In genomic region chr6:121063771-121064170, GRCm38 (mm10) we compare ENCODE assay signal across 9 mouse cellular contexts.
DNase-seq lines count a peak whose midpoint lies in the region; ATAC-seq and TF ChIP-seq lines count a peak whose summit lies in the region.
"Had no signal": no experiment of that assay in that cellular context is flagged by ENCODE, and none has a peak within 500 bp of the region (broad histone marks: within the 10 kb centered on the region; RNA-seq: fewer than 3 reads in every experiment).

No protein-coding gene starts in this region.

- no peaks in the 10 kb centered on the region for H3K9me3 ChIP-seq in forebrain, embryonic 12.5 days
- H3K9me3 ChIP-seq in kidney, embryonic 14.5 days (ENCODE audit: control insufficient read depth, low read length): no peaks in the 10 kb centered on the region
- no peaks in the 10 kb centered on the region for H3K9me3 ChIP-seq in midbrain, postnatal 0 days (ENCODE audit: low read length)
- H3K9me3 ChIP-seq: G1E had no signal

- H3K4me3 ChIP-seq in left cerebral cortex, adult 2 months: no peak overlapping the region
- no peak overlapping the region for H3K4me3 ChIP-seq in forebrain, embryonic 12.5 days (replicated peaks)
- H3K4me3 ChIP-seq in kidney, embryonic 14.5 days (ENCODE audit: low read length): no peak overlapping the region
- H3K4me3 ChIP-seq in midbrain, postnatal 0 days (ENCODE audit: low read depth, low read length): no peak overlapping the region

- H3K9ac ChIP-seq in forebrain, embryonic 12.5 days: no peak overlapping the region
- H3K9ac ChIP-seq in kidney, embryonic 14.5 days (ENCODE audit: low read depth, low read length): no peak overlapping the region; the same call in 1 of the 2 replicates
- peak overlapping the region; percentile 71 for H3K9ac ChIP-seq in midbrain, postnatal 0 days (replicated peaks; ENCODE audit: low read length, poor library complexity, severe bottlenecking)

- no peaks in the 10 kb centered on the region for H3K36me3 ChIP-seq in forebrain, embryonic 12.5 days (replicated peaks)
- no peaks in the 10 kb centered on the region for H3K36me3 ChIP-seq in kidney, embryonic 14.5 days (ENCODE audit: control insufficient read depth, insufficient read depth, low read length)
- H3K36me3 ChIP-seq in midbrain, postnatal 0 days (ENCODE audit: insufficient read depth, low read length): no peaks in the 10 kb centered on the region

- no peak for TF ChIP-seq CTCF in left cerebral cortex, adult 2 months (IDR thresholded peaks at IDR 0.05)
- TF ChIP-seq CTCF in midbrain, postnatal 0 days (IDR thresholded peaks at IDR 0.05): no peak

- H3K27ac ChIP-seq in left cerebral cortex, adult 2 months: peak overlapping the region; percentile 71
- peak overlapping the region; percentile 87; the same call in 1 of the 2 replicates for H3K27ac ChIP-seq in forebrain, embryonic 12.5 days
- peak overlapping the region; percentile 73 for H3K27ac ChIP-seq in kidney, embryonic 14.5 days (ENCODE audit: low read depth, low read length)
- H3K27ac ChIP-seq in midbrain, postnatal 0 days (ENCODE audit: low read depth, low read length): peak overlapping the region; percentile 97

- H3K4me1 ChIP-seq in forebrain, embryonic 12.5 days: peaks cover 37% of the 10 kb centered on the region
- H3K4me1 ChIP-seq in kidney, embryonic 14.5 days (ENCODE audit: control insufficient read depth, insufficient read depth, low read length): peaks cover 52% of the 10 kb centered on the region
- H3K4me1 ChIP-seq in midbrain, postnatal 0 days (ENCODE audit: insufficient read depth, low read length): peaks cover 20% of the 10 kb centered on the region; the same call in 1 of the 2 replicates

- intact Hi-C loops in left cerebral cortex, adult 2 months (cut with DNase I): no loop called here
- intact Hi-C loops in left cerebral cortex, postnatal 4 days (cut with DNase I): no loop called here

- H3K4me2 ChIP-seq in forebrain, embryonic 12.5 days: no peak overlapping the region
- H3K4me2 ChIP-seq in kidney, embryonic 14.5 days (replicated peaks; ENCODE audit: low read depth, low read length): no peak overlapping the region
- no peak overlapping the region for H3K4me2 ChIP-seq in midbrain, postnatal 0 days (ENCODE audit: low read depth, low read length, poor library complexity, severe bottlenecking)

- ATAC-seq in forebrain, embryonic 12.5 days (ENCODE audit: low FRiP score): 0 out of 2 replicates have a peak, but pooled peaks have one; percentile 18
- ATAC-seq in kidney, embryonic 14.5 days (ENCODE audit: low FRiP score, low TSS enrichment): no peak
- ATAC-seq in midbrain, postnatal 0 days (ENCODE audit: low FRiP score): 0 out of 2 replicates have a peak, but pooled peaks have one; percentile 5
- no peak for ATAC-seq in megakaryocyte, adult 5-6 weeks (ENCODE audit: poor library complexity, severe bottlenecking)

- no peak for DNase-seq in left cerebral cortex, adult 2 months (ENCODE audit: extremely low spot score in 1 of 2, low spot score in 2 of 2)
- no peak for DNase-seq in left cerebral cortex, postnatal 4 days
- DNase-seq in midbrain, postnatal 0 days (ENCODE audit: low spot score): no peak
- no peak for DNase-seq in adrenal gland, adult 2 months
- no peak for DNase-seq in ovary, adult 18-20 months (ENCODE audit: low spot score)

- no peaks in the 10 kb centered on the region for H3K27me3 ChIP-seq in forebrain, embryonic 12.5 days
- H3K27me3 ChIP-seq in kidney, embryonic 14.5 days (ENCODE audit: control insufficient read depth, insufficient read depth, low read length): no peaks in the 10 kb centered on the region
- H3K27me3 ChIP-seq in midbrain, postnatal 0 days (ENCODE audit: insufficient read depth, low read length): no peaks in the 10 kb centered on the region

- 86% methylated on average over 8 of the region's 8 CpGs for WGBS in forebrain, embryonic 12.5 days
- WGBS in kidney, embryonic 14.5 days: 75% methylated on average over 8 of the region's 8 CpGs
- 78% methylated on average over 8 of the region's 8 CpGs for WGBS in midbrain, postnatal 0 days

Comparison
In these comparisons a context has a peak if more than half of its experiments do, and no peak if none do; other contexts are left out.
1. ATAC-seq: peak in forebrain, embryonic 12.5 days (single experiment) and midbrain, postnatal 0 days (single experiment); none in kidney, embryonic 14.5 days (single experiment) and megakaryocyte, adult 5-6 weeks (single experiment).
2. Peak in every context shown above with its lines, with median percentiles within 50 percentile points of each other: H3K27ac ChIP-seq.